Mouse (Mus musculus): ENCODE results near the gene Snx33.

DNA sequence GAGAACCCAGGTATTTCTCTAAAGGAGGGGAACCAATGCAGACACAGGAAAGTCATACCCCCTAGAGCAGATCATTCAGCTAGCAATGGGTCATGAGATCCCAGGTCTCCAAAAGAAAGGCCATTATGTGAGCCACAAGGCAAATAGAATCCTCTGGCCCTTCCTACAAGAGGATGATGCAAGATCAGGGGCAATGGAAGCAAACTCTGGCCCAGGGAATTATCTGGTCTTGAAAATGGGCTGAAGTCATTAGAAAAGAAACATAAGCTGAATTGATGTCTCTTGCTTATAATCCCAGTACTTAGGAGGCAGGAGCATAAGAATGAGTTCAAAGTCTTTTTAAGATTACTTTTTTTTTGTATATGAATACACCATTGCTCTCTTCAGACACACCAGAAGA lies 28.1 kb downstream of the Snx33 start:
- TF ChIP-seq POLR2A (IDR thresholded peaks at IDR 0.05; ENCODE audit: low read depth, low read length) (no peak), CTCF (conservative IDR thresholded peaks at IDR 0.05 in 1 of 2, IDR thresholded peaks at IDR 0.05 in 1 of 2; ENCODE audit: low read depth in 2 of 2, low read length in 2 of 2) (no peak), ETS1 (conservative IDR thresholded peaks at IDR 0.05; ENCODE audit: low read depth, low read length) (no peak), POLR2AphosphoS2 (IDR thresholded peaks at IDR 0.05; ENCODE audit: low read depth, low read length) (no peak), E2F4 (IDR thresholded peaks at IDR 0.05; ENCODE audit: insufficient replicate concordance, low read depth, low read length) (no peak), TBP (conservative IDR thresholded peaks at IDR 0.05; ENCODE audit: low read depth, low read length) (no peak), HCFC1 (IDR thresholded peaks at IDR 0.05; ENCODE audit: low read depth, low read length) (no peak), USF2 (conservative IDR thresholded peaks at IDR 0.05; ENCODE audit: low read depth, low read length) (no peak), SMC3 (IDR thresholded peaks at IDR 0.05; ENCODE audit: low read depth, low read length) (no peak), ELF1 (IDR thresholded peaks at IDR 0.05; ENCODE audit: low read depth, low read length) (no peak), IRF4 (IDR thresholded peaks at IDR 0.05; ENCODE audit: low read depth, low read length) (no peak), TCF12 (IDR thresholded peaks at IDR 0.05; ENCODE audit: low read depth, low read length) (no peak)

Measured in CH12.LX (cell line).